Mouse (Mus musculus) MEL (cell line): ENCODE results near the gene Aff3.

Experiments
- CHD2 ChIP-seq: IDR thresholded peaks from 2 replicates; pipeline ENCODE4 v1.6.1; 2011; ENCODE audit warnings: low read length, improper control_type of control experiment
- EP300 ChIP-seq, 2 experiments: IDR thresholded peaks; 2 replicates each; pipeline ENCODE4 v1.6.1; 2011; ENCODE audit warnings: improper control_type of control experiment in 2 of 2, low read length in 2 of 2, low read depth in 1 of 2, mild to moderate bottlenecking in 1 of 2
- MAFK ChIP-seq: IDR thresholded peaks from 2 replicates; pipeline ENCODE4 v1.6.1; 2011; ENCODE audit warnings: low read depth, mild to moderate bottlenecking, low read length, improper control_type of control experiment, borderline replicate concordance

DNA sequence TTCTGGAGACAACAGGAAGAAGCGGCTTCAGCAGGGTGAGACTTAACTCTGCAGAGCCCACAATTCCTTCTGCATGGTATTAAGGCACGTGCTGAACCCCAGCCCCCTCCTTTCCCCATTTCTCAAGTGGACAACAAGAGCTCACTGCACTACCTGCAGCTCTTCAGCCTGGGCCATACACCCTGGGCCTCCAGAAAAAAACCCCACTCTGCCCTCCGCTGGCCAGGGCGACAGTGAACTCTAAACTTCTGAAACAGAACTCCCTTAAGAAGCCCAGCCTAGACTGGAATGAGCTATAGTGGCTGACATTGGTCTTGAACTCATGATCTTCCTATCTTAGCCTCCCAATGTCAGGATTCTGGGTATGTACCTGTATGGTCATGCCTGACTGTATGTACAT is 59.3 kb downstream of the Aff3 start:
- TF ChIP-seq EP300 (IDR thresholded peaks at IDR 0.05; ENCODE audit: low read depth in 1 of 2, low read length in 2 of 2) (no peak), MAFK (no peak), CHD2 (no peak)
